9 mouse cellular contexts compared by ENCODE assay signal in genomic region chr3:62604973-62605372, GRCm38 (mm10). TPM values are rescaled to one million over a fixed set of nuclear protein-coding genes. Genes with fewer than 3 reads are reported as not detected.
A peak's percentile ranks its signal among the peaks of the same experiment; 100 is the strongest.
DNase-seq lines count a peak whose midpoint lies in the region; ATAC-seq and TF ChIP-seq lines count a peak whose summit lies in the region.
"Had no signal": no experiment of that assay in that cellular context is flagged by ENCODE, and none has a peak within 500 bp of the region (broad histone marks: within the 10 kb centered on the region; RNA-seq: fewer than 3 reads in every experiment).

Gene Gpr149 (minus strand): TSS chr3:62605140.

- ATAC-seq in kidney, postnatal 0 days (replicated peaks; ENCODE audit: low FRiP score, low read depth): no peak
- ATAC-seq in embryonic facial prominence, embryonic 13.5 days (ENCODE audit: insufficient number of reproducible peaks, insufficient read depth, low FRiP score, low TSS enrichment, low read depth): no peak
- no peak for ATAC-seq in hindbrain, postnatal 0 days
- ATAC-seq in midbrain, postnatal 0 days (ENCODE audit: low FRiP score): no peak

- H3K27ac ChIP-seq in kidney, postnatal 0 days: no peak within 1 kb of the TSS
- no peak within 1 kb of the TSS for H3K27ac ChIP-seq in embryonic facial prominence, embryonic 13.5 days
- H3K27ac ChIP-seq in hindbrain, postnatal 0 days: no peak within 1 kb of the TSS
- no peak within 1 kb of the TSS for H3K27ac ChIP-seq in midbrain, postnatal 0 days (ENCODE audit: low read depth, low read length)

- no peaks in the 10 kb centered on the region for H3K27me3 ChIP-seq in kidney, postnatal 0 days (ENCODE audit: insufficient read depth, low read length)
- H3K27me3 ChIP-seq in embryonic facial prominence, embryonic 13.5 days: peaks cover 23% of the 10 kb centered on the region
- H3K27me3 ChIP-seq in hindbrain, postnatal 0 days (ENCODE audit: insufficient read depth, low read length): no peaks in the 10 kb centered on the region
- H3K27me3 ChIP-seq in midbrain, postnatal 0 days (ENCODE audit: insufficient read depth, low read length): no peaks in the 10 kb centered on the region

- H3K4me1 ChIP-seq in kidney, postnatal 0 days (replicated peaks; ENCODE audit: insufficient read depth, low read length): no peaks in the 10 kb centered on the region
- H3K4me1 ChIP-seq in embryonic facial prominence, embryonic 13.5 days: peaks cover 9% of the 10 kb centered on the region
- no peaks in the 10 kb centered on the region for H3K4me1 ChIP-seq in hindbrain, postnatal 0 days (ENCODE audit: insufficient read depth, low read length)
- 0 out of 2 replicates have a peak, but pooled peaks cover 4% of the 10 kb centered on the region for H3K4me1 ChIP-seq in midbrain, postnatal 0 days (ENCODE audit: insufficient read depth, low read length)

- DNase-seq in kidney, postnatal 0 days (ENCODE audit: low spot score): no peak
- DNase-seq in kidney, postnatal 36 days: no peak
- no peak for DNase-seq in hindbrain, postnatal 0 days (ENCODE audit: low spot score)
- no peak for DNase-seq in midbrain, postnatal 0 days (ENCODE audit: low spot score)
- no peak for DNase-seq in frontal cortex, postnatal 14 days (ENCODE audit: low spot score in 2 of 2)
- DNase-seq in spleen, adult 18-20 months: no peak
- no peak for DNase-seq in adipocyte (ENCODE audit: low spot score)

- H3K4me3 ChIP-seq in kidney, postnatal 0 days (replicated peaks; ENCODE audit: low read depth, low read length): peak within 1 kb of the TSS; percentile 26
- H3K4me3 ChIP-seq in embryonic facial prominence, embryonic 13.5 days: peak within 1 kb of the TSS; percentile 48
- peak within 1 kb of the TSS; percentile 60 for H3K4me3 ChIP-seq in hindbrain, postnatal 0 days (ENCODE audit: low read length)
- H3K4me3 ChIP-seq in midbrain, postnatal 0 days (ENCODE audit: low read depth, low read length): peak within 1 kb of the TSS; percentile 64

- H3K9ac ChIP-seq in kidney, postnatal 0 days (ENCODE audit: low read depth, low read length): no peak within 1 kb of the TSS
- peak within 1 kb of the TSS; percentile 65 for H3K9ac ChIP-seq in embryonic facial prominence, embryonic 13.5 days
- no peak within 1 kb of the TSS for H3K9ac ChIP-seq in hindbrain, postnatal 0 days (replicated peaks; ENCODE audit: low read length)
- H3K9ac ChIP-seq in midbrain, postnatal 0 days (replicated peaks; ENCODE audit: low read length, poor library complexity, severe bottlenecking): peak within 1 kb of the TSS; percentile 58

- no peaks in the 10 kb centered on the region for H3K36me3 ChIP-seq in kidney, postnatal 0 days (ENCODE audit: insufficient read depth, low read length)
- H3K36me3 ChIP-seq in embryonic facial prominence, embryonic 13.5 days: no peaks in the 10 kb centered on the region
- no peaks in the 10 kb centered on the region for H3K36me3 ChIP-seq in hindbrain, postnatal 0 days (ENCODE audit: insufficient read depth, low read length)
- H3K36me3 ChIP-seq in midbrain, postnatal 0 days (ENCODE audit: insufficient read depth, low read length): no peaks in the 10 kb centered on the region
- H3K36me3 ChIP-seq: G1E had no signal

- H3K9me3 ChIP-seq in kidney, postnatal 0 days (replicated peaks; ENCODE audit: low read length): no peaks in the 10 kb centered on the region
- H3K9me3 ChIP-seq in embryonic facial prominence, embryonic 13.5 days: no peaks in the 10 kb centered on the region
- H3K9me3 ChIP-seq in hindbrain, postnatal 0 days (ENCODE audit: low read length): no peaks in the 10 kb centered on the region
- no peaks in the 10 kb centered on the region for H3K9me3 ChIP-seq in midbrain, postnatal 0 days (ENCODE audit: low read length)

- WGBS in kidney, postnatal 0 days: 58% methylated on average over 1 of the region's 1 CpGs
- WGBS in embryonic facial prominence, embryonic 13.5 days: 79% methylated on average over 1 of the region's 1 CpGs
- WGBS in hindbrain, postnatal 0 days: 71% methylated on average over 1 of the region's 1 CpGs
- 72% methylated on average over 1 of the region's 1 CpGs for WGBS in midbrain, postnatal 0 days

- H3K4me2 ChIP-seq in kidney, postnatal 0 days (ENCODE audit: low read length): peak within 1 kb of the TSS; percentile 55
- H3K4me2 ChIP-seq in embryonic facial prominence, embryonic 13.5 days: peak within 1 kb of the TSS; percentile 82
- H3K4me2 ChIP-seq in hindbrain, postnatal 0 days (ENCODE audit: low read depth, low read length): peak within 1 kb of the TSS; percentile 80
- peak within 1 kb of the TSS; percentile 70 for H3K4me2 ChIP-seq in midbrain, postnatal 0 days (ENCODE audit: low read depth, low read length, poor library complexity, severe bottlenecking)

- no peak for TF ChIP-seq CTCF in kidney, postnatal 0 days (IDR thresholded peaks at IDR 0.05; ENCODE audit: low read depth)
- no peak for TF ChIP-seq CTCF in hindbrain, postnatal 0 days (IDR thresholded peaks at IDR 0.05; ENCODE audit: low read depth)
- TF ChIP-seq CTCF in midbrain, postnatal 0 days (IDR thresholded peaks at IDR 0.05): no peak

RNA-seq across cellular contexts. Expression of gene Gpr149, which starts in this region (rescaled TPM):
- polyA plus RNA-seq in kidney, postnatal 0 days (2015; fragmentation: Nextera tagmentation; extraction: Ambion mirVana): not detected in 2 replicates
- 0.30 and 1.2 TPM in 2 replicates for polyA plus RNA-seq in embryonic facial prominence, embryonic 13.5 days (2015; fragmentation: Nextera tagmentation; extraction: Ambion mirVana)
- 2.5 and 4.1 TPM in 2 replicates for total RNA-seq in hindbrain, postnatal 0 days (2014; rRNA removed)
- polyA plus RNA-seq in hindbrain, postnatal 0 days (2015; fragmentation: Nextera tagmentation; extraction: Ambion mirVana): 3.9 and 4.1 TPM in 2 replicates
- total RNA-seq in midbrain, postnatal 0 days (2014; rRNA removed): 3.8 and 6.2 TPM in 2 replicates
- 4.3 and 4.8 TPM in 2 replicates for polyA plus RNA-seq in midbrain, postnatal 0 days (2015; fragmentation: Nextera tagmentation; extraction: Ambion mirVana)
- polyA plus RNA-seq: G1E had no signal

Comparison
In these comparisons a context has a peak if more than half of its experiments do, and no peak if none do; other contexts are left out.
1. H3K9ac ChIP-seq: peak in embryonic facial prominence, embryonic 13.5 days (single experiment) and midbrain, postnatal 0 days (single experiment); none in kidney, postnatal 0 days (single experiment) and hindbrain, postnatal 0 days (single experiment).
2. Peak in every context shown above with its lines, with median percentiles within 50 percentile points of each other: H3K4me2 ChIP-seq and H3K4me3 ChIP-seq.